Mouse (Mus musculus) olfactory bulb, adult 2 months (tissue): ENCODE results near the gene Tubgcp5. TPM values are rescaled to one million over a fixed set of nuclear protein-coding genes. Genes with fewer than 3 reads are reported as not detected.

Experiments
- H3K27ac ChIP-seq: fragments of 200-500 bp; 2 replicates; pipeline ENCODE4 v1.5.1; 2012; ENCODE audit warnings: low read depth, low read length; ENCODE audit not compliant: insufficient read depth
- H3K4me1 ChIP-seq: fragments of 200-500 bp; 2 replicates; pipeline ENCODE4 v1.6.1; 2012; ENCODE audit warnings: low read length; ENCODE audit not compliant: control insufficient read depth, insufficient read depth
- H3K4me3 ChIP-seq: fragments of 200-500 bp; 2 replicates; pipeline ENCODE4 v1.5.1; 2012; ENCODE audit warnings: mild to moderate bottlenecking, low read depth, low read length, moderate library complexity; ENCODE audit not compliant: insufficient read depth
- CTCF ChIP-seq: fragments of 200-500 bp; IDR thresholded peaks from 2 replicates; pipeline ENCODE4 v1.5.1; 2012; ENCODE audit warnings: low read depth, mild to moderate bottlenecking, low read length, moderate library complexity; ENCODE audit not compliant: insufficient read depth
- POLR2A ChIP-seq: fragments of 200-500 bp; IDR thresholded peaks from 2 replicates; pipeline ENCODE4 v1.6.1; 2012; ENCODE audit warnings: mild to moderate bottlenecking, low read depth, low read length, moderate library complexity; ENCODE audit not compliant: insufficient read depth
- WGBS: fragments of 180-500 bp; shearing (Covaris S2); methylation state at CpG from one replicate; pipeline ENCODE4 v1.1.7; 2018; 5-methylcytosine and 5-hydroxymethylcytosine counted together
- polyA plus RNA-seq: library from polyadenylated mRNA; stranded (reverse); fragments of >200 nt; gene quantifications from 2 replicates; pipeline ENCODE4 v1.2.4, GENCODE M21; 2012; ENCODE audit warnings: low replicate concordance; ENCODE audit not compliant: missing spikeins, insufficient read depth, insufficient read length

Gene Tubgcp5
- polyA plus RNA-seq, 1 experiment = not detected

DNA sequence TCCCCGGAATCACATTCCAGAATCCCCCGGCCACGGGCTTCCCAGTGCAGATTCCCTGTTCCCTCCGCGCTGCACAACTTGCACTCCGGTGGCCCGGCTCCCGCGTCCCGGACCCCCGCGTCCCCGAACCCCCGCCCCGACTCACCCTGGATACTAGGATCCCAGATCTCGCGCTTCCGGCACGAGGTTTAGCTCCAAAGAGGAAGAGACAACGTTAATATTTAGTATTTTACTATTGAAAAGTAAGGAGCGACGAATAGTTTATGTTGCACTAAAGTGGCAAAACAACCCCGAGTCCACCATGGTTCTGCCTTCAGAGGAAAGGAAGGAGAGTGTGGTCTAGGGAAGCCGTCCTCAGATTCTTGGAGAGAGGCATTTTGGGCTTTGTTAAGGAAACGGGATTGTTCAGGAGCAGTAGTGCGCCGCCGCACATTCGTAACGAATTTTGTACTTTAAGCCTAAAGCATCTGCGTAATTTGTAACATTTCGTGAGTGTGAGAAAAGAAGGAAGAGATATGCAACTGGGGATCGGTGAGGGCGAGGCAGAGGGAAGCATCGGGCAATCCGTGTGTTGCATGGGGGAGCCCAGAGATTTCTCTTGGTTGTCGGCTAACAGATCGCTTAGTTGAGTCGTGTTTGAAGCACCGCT lies 48.7 kb downstream of the Tubgcp5 start:
- no peak for TF ChIP-seq CTCF
- no peak for TF ChIP-seq POLR2A
- Histone ChIP-seq H3K4me3 (peak overlapping the region; percentile 91), H3K4me1 (peaks cover 2% of the 10 kb centered on the region), H3K27ac (peak overlapping the region; percentile 88)
- WGBS = under 1% methylated on average over 40 of the region's 40 CpGs

DNA sequence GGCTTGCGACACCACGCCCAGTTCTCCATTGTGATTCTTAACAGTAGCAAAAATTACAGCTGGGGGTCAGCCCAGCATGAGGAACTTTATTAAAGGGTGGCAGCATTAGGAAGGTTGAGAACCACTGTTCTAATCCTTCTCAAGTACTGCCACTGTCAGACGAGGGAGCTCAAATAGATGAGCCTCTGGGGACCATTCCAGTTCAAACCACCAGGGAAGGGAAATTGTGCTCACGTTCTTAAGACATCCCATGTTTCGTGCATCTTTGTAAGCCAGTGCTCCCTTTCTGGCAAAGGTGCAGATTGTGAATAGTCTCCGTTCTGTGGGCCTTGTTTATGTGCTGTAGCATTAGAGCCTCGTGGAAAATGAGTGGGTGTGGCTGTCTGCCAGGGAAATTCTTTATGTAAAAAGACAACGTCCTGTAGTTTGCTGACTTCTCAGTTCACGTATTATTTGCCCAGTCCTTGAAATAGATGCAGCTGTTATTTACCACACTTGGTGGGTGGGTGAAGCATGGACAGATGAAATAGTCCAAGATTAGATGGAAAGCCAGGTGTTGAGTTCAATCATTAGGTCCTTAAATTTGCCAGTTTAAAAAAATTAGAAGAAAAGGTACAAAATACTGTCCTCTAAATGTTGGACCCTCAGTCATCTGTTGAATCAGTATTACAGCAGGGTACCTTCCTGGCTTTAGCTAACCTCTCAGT lies 52.8 kb downstream of the Tubgcp5 start:
- Histone ChIP-seq H3K27ac (peak overlapping the region; percentile 62), H3K4me3 (no peak overlapping the region), H3K4me1 (peaks cover 7% of the 10 kb centered on the region)
- WGBS = 41% methylated on average over 9 of the region's 9 CpGs
- TF ChIP-seq POLR2A (no peak), CTCF (no peak)

DNA sequence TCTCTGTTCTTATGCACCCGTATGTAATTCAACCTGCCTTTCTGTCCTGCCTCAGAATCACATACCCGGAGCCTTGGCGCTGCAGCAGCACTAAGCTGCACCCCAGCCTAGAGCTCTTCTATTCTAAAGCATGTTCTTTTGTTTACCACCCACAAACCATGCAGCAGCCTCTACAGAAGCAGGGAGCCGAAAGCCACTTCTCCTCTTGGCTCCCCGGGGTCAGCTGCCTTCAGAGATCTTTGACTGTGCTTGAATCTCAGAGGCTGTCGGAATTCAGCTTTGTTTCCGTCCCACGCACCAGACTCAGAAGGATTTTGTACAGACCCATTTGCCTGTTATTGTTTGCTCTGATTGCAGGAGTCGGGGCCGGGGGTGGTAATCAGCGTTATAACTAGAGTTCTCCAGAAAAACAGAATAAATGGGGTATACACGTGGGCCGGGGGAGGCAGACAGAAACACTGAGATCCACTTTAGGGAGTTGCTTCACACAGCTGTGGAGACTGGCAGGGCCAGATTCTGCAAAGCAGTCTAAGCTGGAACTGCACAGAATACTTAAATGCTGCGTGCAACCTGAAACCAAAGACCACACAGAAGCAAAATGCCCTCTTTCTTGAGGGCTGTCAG lies 56.1 kb downstream of the Tubgcp5 start:
- WGBS = 9% methylated on average over 14 of the region's 14 CpGs
- no peak for TF ChIP-seq POLR2A
- no peak for TF ChIP-seq CTCF
- H3K27ac ChIP-seq = peak overlapping the region; percentile 100

DNA sequence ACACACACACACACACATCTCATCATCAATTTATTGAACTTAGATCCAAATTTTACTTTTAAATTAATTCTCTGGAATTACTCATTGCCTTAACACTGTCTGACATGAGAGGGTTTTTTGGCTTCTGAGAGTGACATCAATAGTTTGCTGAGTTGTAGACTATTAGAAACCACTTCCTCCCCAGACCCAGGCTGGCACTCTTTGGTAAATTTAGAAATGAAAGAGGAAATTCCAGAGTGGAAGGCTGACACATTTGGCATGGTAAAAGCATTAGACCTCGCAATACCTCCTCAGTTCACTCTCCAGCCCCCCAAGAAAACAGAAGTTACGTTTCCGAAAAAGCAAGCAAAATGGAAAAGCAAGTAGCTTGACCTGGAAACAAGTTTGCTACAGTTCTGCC lies 58.8 kb downstream of the Tubgcp5 start:
- peaks cover 10% of the 10 kb centered on the region for H3K4me1 ChIP-seq
- TF ChIP-seq POLR2A (no peak), CTCF (no peak)
- WGBS = 43% methylated on average over 3 of the region's 3 CpGs
- H3K27ac ChIP-seq = no peak overlapping the region
- no peak overlapping the region for H3K4me3 ChIP-seq

More for the DNA sequence above, 56.1 kb downstream of the Tubgcp5 start:
- H3K4me3 ChIP-seq = no peak overlapping the region
- H3K4me1 ChIP-seq = peaks cover 5% of the 10 kb centered on the region

DNA sequence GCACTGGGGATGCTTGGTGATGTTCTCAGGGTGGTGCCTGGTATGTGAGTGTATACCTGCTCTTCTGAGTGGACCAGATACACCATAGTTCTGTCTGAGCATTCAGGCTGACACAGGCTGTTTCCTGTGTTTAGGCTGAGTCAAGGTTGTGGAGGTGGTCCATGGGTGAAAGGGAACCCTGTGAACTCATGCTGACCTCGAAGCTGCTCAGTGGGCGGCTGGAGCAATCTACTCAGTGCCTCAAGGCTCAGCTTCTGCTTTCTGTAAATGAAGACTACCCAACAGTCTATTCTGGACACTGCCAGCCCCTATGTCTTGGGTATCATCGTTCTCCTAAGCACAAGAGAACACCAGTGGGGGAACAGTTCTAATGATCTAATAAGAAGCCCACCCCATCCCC lies 61.6 kb downstream of the Tubgcp5 start:
- TF ChIP-seq CTCF (no peak), POLR2A (no peak)
- 72% methylated on average over 3 of the region's 3 CpGs for WGBS
- peaks cover 15% of the 10 kb centered on the region for H3K4me1 ChIP-seq
- no peak overlapping the region for H3K4me3 ChIP-seq
- H3K27ac ChIP-seq = no peak overlapping the region

DNA sequence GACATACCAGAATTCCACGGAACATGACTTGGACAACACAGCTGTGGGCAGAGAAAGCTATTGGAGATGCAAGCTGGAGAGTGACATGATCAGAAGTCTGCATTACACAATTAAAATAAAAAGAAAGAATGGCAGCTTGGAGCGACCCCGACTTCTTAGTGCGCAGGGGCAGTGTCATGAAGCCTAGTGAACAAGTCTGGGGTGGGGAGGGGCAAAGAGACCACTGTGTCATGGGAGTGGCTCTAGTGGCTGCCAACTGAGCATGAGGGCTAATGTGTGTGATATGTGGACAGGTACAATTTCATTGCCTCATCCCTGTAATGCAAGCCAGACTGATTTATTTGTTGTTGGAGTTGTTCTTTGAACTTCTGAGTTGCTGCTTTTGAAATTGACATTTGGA lies 62.8 kb downstream of the Tubgcp5 start:
- H3K27ac ChIP-seq = no peak overlapping the region
- 96% methylated on average over 4 of the region's 4 CpGs for WGBS
- TF ChIP-seq CTCF (no peak), POLR2A (no peak)
- no peak overlapping the region for H3K4me3 ChIP-seq
- H3K4me1 ChIP-seq = peaks cover 13% of the 10 kb centered on the region

DNA sequence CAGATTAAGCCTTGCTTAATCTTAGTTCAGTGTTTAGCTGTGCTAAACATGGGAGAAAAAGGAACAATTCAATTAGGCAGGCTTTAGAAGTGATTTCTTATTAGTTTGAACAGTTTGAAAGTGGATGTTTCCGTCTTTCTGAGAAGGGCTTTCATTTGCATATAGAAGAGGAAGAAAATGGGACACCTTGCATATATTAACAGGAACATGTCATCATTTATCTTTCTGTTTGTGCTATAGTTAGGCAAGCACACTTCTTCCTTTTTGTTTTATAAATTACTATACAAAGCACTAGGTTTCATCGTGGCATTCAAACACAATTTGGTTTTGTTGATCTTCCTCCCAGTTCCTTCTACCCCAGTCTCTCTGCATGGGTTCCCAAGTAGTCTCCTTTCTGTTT lies 63.8 kb downstream of the Tubgcp5 start:
- Histone ChIP-seq H3K27ac (no peak overlapping the region), H3K4me1 (peaks cover 13% of the 10 kb centered on the region), H3K4me3 (no peak overlapping the region)
- WGBS = 31% methylated on average over 2 of the region's 2 CpGs
- TF ChIP-seq CTCF (no peak), POLR2A (no peak)

DNA sequence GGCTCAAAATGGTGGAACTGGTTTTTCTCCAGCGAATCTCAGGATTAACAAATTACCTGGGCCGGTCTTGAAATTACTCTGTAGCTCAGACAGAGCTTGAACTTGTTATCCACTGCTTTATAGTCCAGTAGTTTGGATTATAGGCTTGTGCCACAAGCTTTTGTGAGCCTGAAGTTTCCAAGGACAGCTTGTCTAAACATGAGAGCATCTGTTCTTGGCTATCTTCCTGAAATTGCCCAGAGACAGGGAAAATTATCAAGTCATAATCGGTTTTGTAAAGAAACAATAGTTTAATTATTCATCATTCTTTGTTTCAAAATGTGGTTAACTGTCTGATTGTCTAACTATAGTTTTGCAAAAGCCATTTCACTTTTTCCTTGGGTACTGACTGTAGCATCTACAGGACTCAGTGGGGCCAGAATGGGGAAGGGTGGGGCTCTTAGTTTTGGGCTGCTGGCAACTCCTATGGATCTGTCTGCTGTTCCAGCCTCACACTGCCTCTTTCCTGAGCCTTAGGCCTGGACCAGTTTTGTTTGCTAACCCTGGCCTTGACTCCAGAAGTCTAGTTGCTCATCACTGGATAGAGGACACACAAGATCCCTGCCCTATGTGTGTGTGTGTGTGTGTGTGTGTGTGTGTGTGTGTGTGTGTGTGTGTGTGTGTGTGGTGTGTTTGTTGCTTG lies 65.0 kb downstream of the Tubgcp5 start:
- WGBS = 39% methylated on average over 3 of the region's 3 CpGs
- H3K4me1 ChIP-seq = peaks cover 13% of the 10 kb centered on the region
- no peak overlapping the region for H3K4me3 ChIP-seq
- peak overlapping the region; percentile 77 for H3K27ac ChIP-seq
- TF ChIP-seq POLR2A (no peak), CTCF (no peak)

DNA sequence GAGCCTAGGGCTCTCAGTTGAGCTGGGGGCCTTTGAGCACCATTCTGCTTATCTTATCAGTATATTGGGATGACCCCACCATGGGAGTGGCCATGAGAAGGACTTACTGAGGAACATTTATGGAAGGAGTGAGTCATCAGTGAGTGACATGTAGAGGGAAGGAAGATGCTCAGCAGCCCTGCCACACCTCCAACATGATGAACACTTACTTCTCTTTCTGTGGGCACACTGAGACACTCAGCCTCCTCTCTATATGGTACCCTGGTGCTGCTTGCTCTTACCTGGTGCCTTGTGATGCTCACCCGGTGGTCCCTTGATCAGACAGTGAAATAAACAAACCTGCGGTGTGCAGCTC lies 65.5 kb downstream of the Tubgcp5 start:
- Histone ChIP-seq H3K27ac (peak overlapping the region; percentile 77), H3K4me3 (no peak overlapping the region), H3K4me1 (peaks cover 13% of the 10 kb centered on the region)
- WGBS = 40% methylated on average over 2 of the region's 2 CpGs
- TF ChIP-seq POLR2A = no peak
- no peak for TF ChIP-seq CTCF
